Mouse (Mus musculus) liver, embryonic 11.5 days (tissue): Measurements from ENCODE around the gene Prss21. TPM values are rescaled to one million over a fixed set of nuclear protein-coding genes. Genes with fewer than 3 reads are reported as not detected.
A peak's percentile ranks its signal among the peaks of the same experiment; 100 is the strongest.

Source experiments
- ATAC-seq: fragments of 200-750 bp; cut with Nextera tagmentation; replicated peaks from 2 replicates; pipeline ENCODE4 v1.8.0; 2017; ENCODE audit warnings: moderate number of reproducible peaks, mild to moderate bottlenecking, moderate TSS enrichment, moderate library complexity; ENCODE audit not compliant: low FRiP score
- DNase-seq: peaks from one replicate; pipeline ENCODE4 v3.0.0-alpha.2; 2017; ENCODE audit warnings: low spot score
- H3K27ac ChIP-seq: fragments of 300-500 bp; sonication (generic); 2 replicates; pipeline ENCODE4 v1.5.1; 2014; ENCODE audit warnings: mild to moderate bottlenecking, low read depth, low read length, control low read depth
- H3K27me3 ChIP-seq: fragments of 300-500 bp; sonication (generic); replicated peaks from 2 replicates; pipeline ENCODE4 v1.6.1; 2014; ENCODE audit warnings: low read length, mixed read lengths; ENCODE audit not compliant: control insufficient read depth, insufficient read depth
- H3K36me3 ChIP-seq: fragments of 300-500 bp; sonication (generic); 2 replicates; pipeline ENCODE4 v1.6.1; 2014; ENCODE audit warnings: mild to moderate bottlenecking, low read length, moderate library complexity, mixed read lengths; ENCODE audit not compliant: control insufficient read depth, insufficient read depth
- H3K4me1 ChIP-seq: fragments of 300-500 bp; sonication (generic); replicated peaks from 2 replicates; pipeline ENCODE4 v1.6.1; 2014; ENCODE audit warnings: low read length, mixed read lengths; ENCODE audit not compliant: control insufficient read depth, insufficient read depth
- H3K4me2 ChIP-seq: fragments of 300-500 bp; sonication (generic); 2 replicates; pipeline ENCODE4 v1.6.1; 2014; ENCODE audit warnings: mild to moderate bottlenecking, control low read depth, moderate library complexity
- H3K4me3 ChIP-seq: fragments of 300-500 bp; sonication (generic); 2 replicates; pipeline ENCODE4 v1.5.1; 2014; ENCODE audit warnings: low read depth, low read length, control low read depth
- H3K9ac ChIP-seq: fragments of 300-500 bp; sonication (generic); 2 replicates; pipeline ENCODE4 v1.6.1; 2014; ENCODE audit warnings: low read depth, low read length, control low read depth
- H3K9me3 ChIP-seq: fragments of 300-500 bp; sonication (generic); 2 replicates; pipeline ENCODE4 v1.6.1; 2016; ENCODE audit warnings: low read length, inconsistent platforms, mixed read lengths; ENCODE audit not compliant: control insufficient read depth
- WGBS: fragments of 180-500 bp; shearing (Covaris S2); extraction: QIAGEN DNeasy Blood & Tissue Kit; methylation state at CpG from one replicate; pipeline ENCODE4 v1.1.7; 2014; 5-methylcytosine and 5-hydroxymethylcytosine counted together
- polyA plus RNA-seq: library from polyadenylated mRNA; unstranded; fragments of >200 nt; fragmentation: Nextera tagmentation; extraction: Ambion mirVana; gene quantifications from 2 replicates; pipeline ENCODE4 v1.2.1, GENCODE M21; 2014

The Prss21 gene
- polyA plus RNA-seq, 1 experiment from 2014 or later = not detected

GRCm38 (mm10) chr17:23829064-23829619 is 38.7 kb upstream of the Prss21 start, which contains the start of gene Elob:
Gene Elob, minus strand, starts transcription at chr17:23829136.
- peaks cover 8% of the 10 kb centered on the region; the same call in 1 of the 2 replicates for H3K27me3 ChIP-seq
- H3K9me3 ChIP-seq = no peaks in the 10 kb centered on the region
- peak within 1 kb of the TSS; percentile 84 for H3K4me3 ChIP-seq
- H3K27ac ChIP-seq = peak within 1 kb of the TSS; percentile 88
- 1% methylated on average over 37 of the region's 42 CpGs for WGBS
- peaks cover 9% of the 10 kb centered on the region for H3K4me1 ChIP-seq
- ATAC-seq = peak; percentile 94
- peak within 1 kb of the TSS; percentile 81 for H3K9ac ChIP-seq
- peak within 1 kb of the TSS; percentile 95 for H3K4me2 ChIP-seq
- H3K36me3 ChIP-seq = peaks cover 17% of the 10 kb centered on the region
- DNase-seq = peak; percentile 89

GRCm38 (mm10) chr17:23831201-23831600 is 36.7 kb upstream of the Prss21 start:
- 92% methylated on average over 1 of the region's 1 CpGs for WGBS

GRCm38 (mm10) chr17:23836006-23836575 is 31.8 kb upstream of the Prss21 start, which contains the start of gene Prss33:
Gene Prss33, minus strand, starts transcription at chr17:23836056.
- 76% methylated on average over 8 of the region's 8 CpGs for WGBS

More at GRCm38 (mm10) chr17:23831201-23831600, 36.7 kb upstream of the Prss21 start:
- no peak for DNase-seq
- Histone ChIP-seq H3K27me3 (peaks cover 11% of the 10 kb centered on the region; the same call in 1 of the 2 replicates), H3K36me3 (peaks cover 2% of the 10 kb centered on the region; the same call in 1 of the 2 replicates), H3K9me3 (no peaks in the 10 kb centered on the region), H3K9ac (no peak overlapping the region), H3K27ac (no peak overlapping the region), H3K4me3 (no peak overlapping the region), H3K4me1 (peaks cover 9% of the 10 kb centered on the region), H3K4me2 (no peak overlapping the region)
- ATAC-seq = no peak

GRCm38 (mm10) chr17:23841145-23841544 is 26.7 kb upstream of the Prss21 start:
- Histone ChIP-seq H3K4me2 (no peak overlapping the region), H3K27ac (no peak overlapping the region), H3K4me1 (no peaks in the 10 kb centered on the region), H3K4me3 (no peak overlapping the region), H3K9ac (no peak overlapping the region), H3K9me3 (no peaks in the 10 kb centered on the region), H3K27me3 (no peaks in the 10 kb centered on the region), H3K36me3 (no peaks in the 10 kb centered on the region)
- no peak for ATAC-seq
- no peak for DNase-seq
- 21% methylated on average over 4 of the region's 4 CpGs for WGBS

More at GRCm38 (mm10) chr17:23836006-23836575, 31.8 kb upstream of the Prss21 start, which contains the start of gene Prss33:
- H3K4me2 ChIP-seq = no peak within 1 kb of the TSS
- no peak within 1 kb of the TSS; the same call in 1 of the 2 replicates for H3K9ac ChIP-seq
- no peak within 1 kb of the TSS for H3K4me3 ChIP-seq
- H3K4me1 ChIP-seq = no peaks in the 10 kb centered on the region
- DNase-seq (no peak), ATAC-seq (no peak)
- H3K27ac ChIP-seq = no peak within 1 kb of the TSS
- peaks cover 11% of the 10 kb centered on the region; the same call in 1 of the 2 replicates for H3K27me3 ChIP-seq
- no peaks in the 10 kb centered on the region for H3K36me3 ChIP-seq
- H3K9me3 ChIP-seq = no peaks in the 10 kb centered on the region

GRCm38 (mm10) chr17:23843141-23843811 is 24.6 kb upstream of the Prss21 start:
- Histone ChIP-seq H3K27ac (no peak overlapping the region), H3K4me2 (peak overlapping the region; percentile 60), H3K4me1 (no peaks in the 10 kb centered on the region), H3K36me3 (no peaks in the 10 kb centered on the region), H3K9me3 (no peaks in the 10 kb centered on the region), H3K9ac (no peak overlapping the region), H3K4me3 (peak overlapping the region; percentile 27; the same call in 1 of the 2 replicates), H3K27me3 (no peaks in the 10 kb centered on the region)
- no peak for DNase-seq
- 0 out of 2 replicates have a peak, but pooled peaks have one; percentile 22 for ATAC-seq
- WGBS = 43% methylated on average over 23 of the region's 23 CpGs

GRCm38 (mm10) chr17:23843812-23844273 is 24.0 kb upstream of the Prss21 start, which contains the start of the genes Prss32 and Prss41:
Gene Prss32, plus strand, starts transcription at chr17:23843855.
Gene Prss41, minus strand, starts transcription at chr17:23844172.
- Histone ChIP-seq H3K9me3 (no peaks in the 10 kb centered on the region), H3K27me3 (no peaks in the 10 kb centered on the region), H3K4me1 (no peaks in the 10 kb centered on the region), H3K9ac (no peak within 1 kb of the TSS), H3K27ac (no peak within 1 kb of the TSS), H3K36me3 (no peaks in the 10 kb centered on the region), H3K4me2 (peak within 1 kb of the TSS; percentile 60), H3K4me3 (peak within 1 kb of the TSS; percentile 27)
- DNase-seq (peak; percentile 63), ATAC-seq (peak; percentile 65; the same call in 1 of the 2 replicates)
- 18% methylated on average over 19 of the region's 19 CpGs for WGBS

- no peak overlapping the region for H3K4me2 ChIP-seq
- H3K9me3 ChIP-seq = no peaks in the 10 kb centered on the region
- H3K4me1 ChIP-seq = no peaks in the 10 kb centered on the region
- no peaks in the 10 kb centered on the region for H3K27me3 ChIP-seq
- no peaks in the 10 kb centered on the region for H3K36me3 ChIP-seq
- 58% methylated on average over 2 of the region's 2 CpGs for WGBS
- DNase-seq (no peak), ATAC-seq (no peak)
- no peak overlapping the region for H3K9ac ChIP-seq
- H3K4me3 ChIP-seq = no peak overlapping the region
- H3K27ac ChIP-seq = no peak overlapping the region
These were observed 17.8 kb upstream of the Prss21 start for GRCm38 (mm10) chr17:23850028-23850427.

- 52% methylated on average over 18 of the region's 19 CpGs for WGBS
These were observed 16.8 kb upstream of the Prss21 start for GRCm38 (mm10) chr17:23850853-23851749.

More at GRCm38 (mm10) chr17:23850853-23851749, 16.8 kb upstream of the Prss21 start:
- H3K4me3 ChIP-seq = no peak overlapping the region
- no peaks in the 10 kb centered on the region for H3K9me3 ChIP-seq
- H3K36me3 ChIP-seq = no peaks in the 10 kb centered on the region
- ATAC-seq (no peak), DNase-seq (peak; percentile 55)
- no peak overlapping the region for H3K4me2 ChIP-seq
- no peaks in the 10 kb centered on the region for H3K4me1 ChIP-seq
- no peaks in the 10 kb centered on the region for H3K27me3 ChIP-seq
- H3K27ac ChIP-seq = no peak overlapping the region
- H3K9ac ChIP-seq = no peak overlapping the region
